Mouse (Mus musculus): ENCODE data around the gene Gipc2. TPM values are rescaled to one million over a fixed set of nuclear protein-coding genes. Genes with fewer than 3 reads are reported as not detected.

Gipc2 gene
- polyA plus RNA-seq, 1 experiment, result 3.5 TPM

GRCm38 (mm10) chr3:152158344-152159291, 7.4 kb downstream of the Gipc2 start:
- H3K4me1 ChIP-seq (ENCODE audit: control insufficient read depth, insufficient read depth, low read length), result peaks cover 10% of the 10 kb centered on the region
- H3K27ac ChIP-seq (ENCODE audit: insufficient read depth, low read length), result peak overlapping the region; percentile 28; the same call in 1 of the 2 replicates
- TF ChIP-seq CTCF (IDR thresholded peaks at IDR 0.05; ENCODE audit: extremely low read depth, insufficient read depth, low read length) (no peak), POLR2A (IDR thresholded peaks at IDR 0.05; ENCODE audit: extremely low read depth, insufficient read depth, low read length) (no peak)
- H3K4me3 ChIP-seq (ENCODE audit: insufficient read depth, low read length), result no peak overlapping the region

- H3K4me1 ChIP-seq (ENCODE audit: control insufficient read depth, insufficient read depth, low read length), result peaks cover 10% of the 10 kb centered on the region
- TF ChIP-seq POLR2A (IDR thresholded peaks at IDR 0.05; ENCODE audit: extremely low read depth, insufficient read depth, low read length), result no peak
- no peak for TF ChIP-seq CTCF (IDR thresholded peaks at IDR 0.05; ENCODE audit: extremely low read depth, insufficient read depth, low read length)
- no peak overlapping the region for H3K27ac ChIP-seq (ENCODE audit: insufficient read depth, low read length)
- H3K4me3 ChIP-seq (ENCODE audit: insufficient read depth, low read length), result no peak overlapping the region
These were observed 9.1 kb downstream of the Gipc2 start for GRCm38 (mm10) chr3:152156816-152157496.

- Histone ChIP-seq H3K4me3 (ENCODE audit: insufficient read depth, low read length) (no peak overlapping the region), H3K4me1 (ENCODE audit: control insufficient read depth, insufficient read depth, low read length) (peaks cover 10% of the 10 kb centered on the region), H3K27ac (ENCODE audit: insufficient read depth, low read length) (no peak overlapping the region)
- TF ChIP-seq CTCF (IDR thresholded peaks at IDR 0.05; ENCODE audit: extremely low read depth, insufficient read depth, low read length), result no peak
- TF ChIP-seq POLR2A (IDR thresholded peaks at IDR 0.05; ENCODE audit: extremely low read depth, insufficient read depth, low read length), result no peak
These were observed 10.6 kb downstream of the Gipc2 start for GRCm38 (mm10) chr3:152155296-152155948.

GRCm38 (mm10) chr3:152154095-152154494, 11.9 kb downstream of the Gipc2 start:
- H3K4me3 ChIP-seq (ENCODE audit: insufficient read depth, low read length), result no peak overlapping the region
- no peak for TF ChIP-seq POLR2A (IDR thresholded peaks at IDR 0.05; ENCODE audit: extremely low read depth, insufficient read depth, low read length)
- no peak for TF ChIP-seq CTCF (IDR thresholded peaks at IDR 0.05; ENCODE audit: extremely low read depth, insufficient read depth, low read length)
- no peak overlapping the region for H3K27ac ChIP-seq (ENCODE audit: insufficient read depth, low read length)
- H3K4me1 ChIP-seq (ENCODE audit: control insufficient read depth, insufficient read depth, low read length), result peaks cover 8% of the 10 kb centered on the region

- Histone ChIP-seq H3K27ac (ENCODE audit: insufficient read depth, low read length) (no peak overlapping the region), H3K4me3 (ENCODE audit: insufficient read depth, low read length) (no peak overlapping the region), H3K4me1 (ENCODE audit: control insufficient read depth, insufficient read depth, low read length) (peaks cover 6% of the 10 kb centered on the region)
- TF ChIP-seq CTCF (IDR thresholded peaks at IDR 0.05; ENCODE audit: extremely low read depth, insufficient read depth, low read length) (no peak), POLR2A (IDR thresholded peaks at IDR 0.05; ENCODE audit: extremely low read depth, insufficient read depth, low read length) (no peak)
These were observed 12.9 kb downstream of the Gipc2 start for GRCm38 (mm10) chr3:152153152-152153551.

GRCm38 (mm10) chr3:152152483-152152804, 13.6 kb downstream of the Gipc2 start:
- no peak for TF ChIP-seq CTCF (IDR thresholded peaks at IDR 0.05; ENCODE audit: extremely low read depth, insufficient read depth, low read length)
- no peak for TF ChIP-seq POLR2A (IDR thresholded peaks at IDR 0.05; ENCODE audit: extremely low read depth, insufficient read depth, low read length)
- H3K4me3 ChIP-seq (ENCODE audit: insufficient read depth, low read length), result no peak overlapping the region; the same call in 1 of the 2 replicates
- peaks cover 7% of the 10 kb centered on the region for H3K4me1 ChIP-seq (ENCODE audit: control insufficient read depth, insufficient read depth, low read length)
- H3K27ac ChIP-seq (ENCODE audit: insufficient read depth, low read length), result no peak overlapping the region

GRCm38 (mm10) chr3:152151725-152152482, 14.1 kb downstream of the Gipc2 start:
- TF ChIP-seq CTCF (IDR thresholded peaks at IDR 0.05; ENCODE audit: extremely low read depth, insufficient read depth, low read length), result no peak
- no peak for TF ChIP-seq POLR2A (IDR thresholded peaks at IDR 0.05; ENCODE audit: extremely low read depth, insufficient read depth, low read length)
- Histone ChIP-seq H3K4me3 (ENCODE audit: insufficient read depth, low read length) (peak overlapping the region; percentile 14), H3K4me1 (ENCODE audit: control insufficient read depth, insufficient read depth, low read length) (peaks cover 9% of the 10 kb centered on the region), H3K27ac (ENCODE audit: insufficient read depth, low read length) (no peak overlapping the region)

GRCm38 (mm10) chr3:152149863-152150262, 16.2 kb downstream of the Gipc2 start:
- Histone ChIP-seq H3K4me3 (ENCODE audit: insufficient read depth, low read length) (no peak overlapping the region), H3K4me1 (ENCODE audit: control insufficient read depth, insufficient read depth, low read length) (peaks cover 7% of the 10 kb centered on the region), H3K27ac (ENCODE audit: insufficient read depth, low read length) (no peak overlapping the region)
- TF ChIP-seq CTCF (IDR thresholded peaks at IDR 0.05; ENCODE audit: extremely low read depth, insufficient read depth, low read length), result no peak
- no peak for TF ChIP-seq POLR2A (IDR thresholded peaks at IDR 0.05; ENCODE audit: extremely low read depth, insufficient read depth, low read length)

- no peak overlapping the region for H3K4me3 ChIP-seq (ENCODE audit: insufficient read depth, low read length)
- TF ChIP-seq POLR2A (IDR thresholded peaks at IDR 0.05; ENCODE audit: extremely low read depth, insufficient read depth, low read length) (no peak), CTCF (IDR thresholded peaks at IDR 0.05; ENCODE audit: extremely low read depth, insufficient read depth, low read length) (no peak)
These were observed 16.6 kb downstream of the Gipc2 start for GRCm38 (mm10) chr3:152149449-152149848.

More at GRCm38 (mm10) chr3:152149449-152149848, 16.6 kb downstream of the Gipc2 start:
- H3K4me1 ChIP-seq (ENCODE audit: control insufficient read depth, insufficient read depth, low read length), result peaks cover 9% of the 10 kb centered on the region
- no peak overlapping the region for H3K27ac ChIP-seq (ENCODE audit: insufficient read depth, low read length)
